Mouse (Mus musculus) kidney, postnatal 25 days (tissue): ENCODE data around the gene Car8.
A peak's percentile ranks its signal among the peaks of the same experiment; 100 is the strongest.

Experiments used
- DNase-seq, 2 experiments: peaks; one replicate each; pipeline ENCODE4 v3.0.0; 2021; ENCODE audit warnings: mixed read lengths in 2 of 2

Gene Car8

DNA sequence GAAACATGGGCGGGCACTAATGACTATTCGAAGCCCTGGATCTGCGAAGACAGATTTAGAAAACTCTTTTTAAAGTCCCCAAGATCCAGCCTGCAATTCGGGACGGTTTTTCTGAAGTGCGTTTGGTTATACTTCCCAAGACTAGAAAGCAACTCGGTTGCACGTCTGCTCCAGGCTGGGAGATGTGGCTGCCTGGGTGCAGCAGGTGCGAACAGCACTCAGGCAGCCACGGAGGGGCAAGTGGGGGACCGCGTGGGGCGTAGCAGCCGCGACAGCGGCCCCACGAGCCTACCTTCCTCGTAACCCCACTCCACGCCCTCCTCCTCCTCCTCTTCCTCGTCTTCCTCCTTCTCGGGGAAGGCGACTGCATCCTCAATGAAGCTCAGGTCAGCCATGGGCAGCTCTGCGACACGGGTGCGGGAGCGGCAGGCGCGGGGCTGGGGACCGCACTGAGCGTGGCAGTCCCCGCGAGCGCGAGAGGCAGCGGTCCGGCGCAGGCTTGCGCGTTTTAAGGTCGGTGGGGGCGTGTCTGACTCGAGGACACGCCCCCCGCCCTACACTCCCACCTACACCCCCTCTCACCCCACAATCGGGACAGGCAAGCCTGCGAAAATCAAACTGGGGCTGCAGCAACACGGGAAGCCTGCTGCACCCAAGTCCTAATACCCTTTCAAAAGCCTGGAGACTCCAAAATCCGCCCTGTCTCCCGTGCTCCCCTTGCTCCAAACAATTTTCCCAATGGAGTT lies at the start of gene Car8:
Gene Car8, minus strand, starts transcription at position 482 of the 746 bp plus-strand sequence.
- DNase-seq: peak; percentile 64 to 66

DNA sequence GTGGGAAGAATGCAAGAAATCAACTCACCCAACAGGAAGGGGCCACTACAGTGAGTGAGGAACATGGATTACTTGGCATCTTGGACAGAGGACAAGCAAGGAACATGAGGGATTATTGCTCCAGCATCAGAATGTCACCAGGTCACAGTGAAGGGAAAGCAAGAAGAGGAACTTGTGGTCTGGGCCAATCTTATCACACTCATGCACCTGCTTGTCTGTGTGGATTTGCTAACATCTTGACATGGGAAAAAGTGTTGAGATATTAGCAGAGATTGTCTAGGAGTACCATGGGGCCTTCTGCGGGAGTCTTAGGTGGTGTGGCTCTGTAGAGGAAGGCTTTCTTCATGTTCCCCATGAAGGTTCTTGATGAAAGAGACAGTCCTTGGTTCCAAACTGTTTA lies 46.1 kb upstream of the Car8 start:
- DNase-seq: no peak

DNA sequence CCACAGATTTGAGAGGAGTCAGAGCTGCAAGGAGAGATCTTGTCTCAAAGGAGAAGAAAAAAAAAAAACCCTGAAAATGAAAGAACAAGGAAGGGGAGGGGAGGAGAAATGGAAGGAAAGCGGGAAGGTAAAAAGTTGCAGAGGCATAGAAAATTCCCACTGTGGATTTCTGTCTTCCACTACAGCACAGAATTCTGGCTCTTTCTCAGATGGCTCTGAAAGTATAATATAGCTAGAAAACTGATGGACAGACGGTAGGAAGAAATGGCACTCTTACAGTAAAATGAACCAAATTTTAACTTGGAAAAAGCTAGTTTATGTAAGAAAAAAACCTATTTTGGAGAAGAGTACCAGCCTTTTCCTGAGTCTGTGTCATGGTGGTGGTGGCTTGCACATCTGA lies 39.3 kb upstream of the Car8 start:
- no peak for DNase-seq

DNA sequence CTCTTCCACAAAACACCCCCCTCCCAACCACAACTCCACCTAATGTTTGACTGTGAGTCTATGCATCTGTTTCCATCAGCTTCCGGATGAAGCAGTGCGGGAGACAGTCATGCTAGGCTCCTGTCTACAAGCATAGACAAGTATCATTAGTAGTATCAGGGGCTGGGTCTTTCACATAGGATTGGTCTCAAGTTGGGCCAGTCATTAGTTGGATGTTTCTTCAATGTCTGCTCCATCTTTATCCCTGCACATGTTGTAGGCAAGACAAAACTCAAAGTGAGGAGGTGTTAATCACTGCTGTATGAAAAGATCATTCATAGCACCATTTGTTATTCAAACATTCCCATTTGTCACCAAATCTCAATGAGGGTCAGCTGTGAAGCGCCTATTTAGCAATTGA lies 11.0 kb upstream of the Car8 start:
- DNase-seq: no peak

DNA sequence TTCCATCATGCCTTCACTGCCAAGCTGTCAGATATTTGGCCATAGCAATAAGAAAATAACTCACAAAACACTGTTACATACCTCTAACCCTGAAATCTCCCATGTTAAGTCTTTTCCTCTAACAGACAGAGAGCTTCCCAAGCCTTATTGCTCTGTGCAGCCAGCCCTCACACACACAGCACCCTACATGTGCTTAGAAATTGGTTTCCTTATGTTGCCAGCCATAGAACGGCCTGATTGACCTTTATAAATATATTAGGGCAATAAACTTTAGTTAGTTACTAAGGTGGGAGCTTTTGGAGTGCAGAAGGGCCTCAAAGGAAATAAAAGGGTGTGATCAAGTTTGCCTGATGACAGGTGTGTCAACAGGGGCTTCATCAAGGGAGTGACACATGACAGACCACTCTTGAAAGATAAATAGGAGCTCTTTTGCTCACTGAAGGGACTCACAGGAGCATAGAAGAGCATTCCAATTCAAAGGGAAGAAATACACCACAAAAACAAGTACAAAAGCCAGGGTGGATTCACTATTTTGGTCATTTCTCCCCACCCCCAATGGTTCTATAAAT lies 6.7 kb upstream of the Car8 start:
- DNase-seq: no peak

DNA sequence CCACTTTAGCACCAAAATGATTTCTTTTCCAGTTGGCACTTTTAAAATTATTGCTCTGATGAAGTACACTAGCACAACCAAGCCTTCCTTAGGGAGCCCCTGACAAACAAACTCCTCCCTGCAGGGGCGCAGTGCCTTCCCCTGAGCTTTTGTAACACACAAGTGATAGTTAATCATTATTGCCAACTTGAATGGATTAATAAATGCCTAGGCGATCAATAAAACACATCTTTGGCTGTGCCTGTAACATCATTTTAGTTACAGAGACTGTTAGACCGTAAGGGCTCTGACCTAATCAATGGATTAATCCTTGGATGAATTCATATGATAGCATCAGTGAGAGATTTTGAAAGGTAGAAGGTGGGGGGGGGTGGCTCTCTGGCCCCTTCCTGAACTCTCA lies 6.2 kb upstream of the Car8 start:
- no peak for DNase-seq

DNA sequence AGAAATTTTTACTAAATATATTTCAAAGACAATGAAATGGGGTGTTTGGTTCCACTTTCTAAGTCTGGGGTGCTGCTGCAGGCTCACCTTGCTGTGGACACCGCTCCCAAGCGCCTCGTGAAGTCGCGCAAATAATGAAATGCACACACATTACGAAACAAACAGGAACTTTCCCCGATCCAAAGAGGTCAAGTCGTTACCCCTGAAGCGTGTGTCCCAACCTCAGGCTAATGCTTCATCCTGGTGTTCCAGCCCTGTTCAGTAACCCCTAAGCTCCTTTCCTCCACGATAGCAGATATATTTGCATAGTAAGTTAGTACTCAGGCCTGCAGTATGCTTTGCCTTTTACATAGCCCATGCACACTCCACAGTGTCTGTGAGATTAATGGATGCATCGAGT lies 858 bp upstream of the Car8 start:
- DNase-seq: no peak

DNA sequence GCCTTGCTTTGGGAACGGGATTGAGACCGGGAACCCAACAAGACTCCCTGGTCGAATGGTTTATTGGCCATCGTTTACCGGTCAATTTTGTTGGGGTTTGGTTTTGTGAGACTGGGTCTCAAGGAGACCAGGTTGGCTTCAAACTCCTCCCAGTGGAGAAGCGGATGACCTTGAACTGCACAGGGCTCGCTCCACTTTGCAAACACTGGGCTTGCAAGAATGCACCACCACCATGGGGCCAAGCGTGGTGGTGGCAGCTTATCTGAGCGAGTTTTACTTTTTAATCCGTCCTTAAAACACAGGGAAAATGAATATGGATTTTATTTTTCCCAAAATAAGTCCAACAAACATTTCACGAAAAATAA lies 447 bp upstream of the Car8 start:
- DNase-seq: no peak

DNA sequence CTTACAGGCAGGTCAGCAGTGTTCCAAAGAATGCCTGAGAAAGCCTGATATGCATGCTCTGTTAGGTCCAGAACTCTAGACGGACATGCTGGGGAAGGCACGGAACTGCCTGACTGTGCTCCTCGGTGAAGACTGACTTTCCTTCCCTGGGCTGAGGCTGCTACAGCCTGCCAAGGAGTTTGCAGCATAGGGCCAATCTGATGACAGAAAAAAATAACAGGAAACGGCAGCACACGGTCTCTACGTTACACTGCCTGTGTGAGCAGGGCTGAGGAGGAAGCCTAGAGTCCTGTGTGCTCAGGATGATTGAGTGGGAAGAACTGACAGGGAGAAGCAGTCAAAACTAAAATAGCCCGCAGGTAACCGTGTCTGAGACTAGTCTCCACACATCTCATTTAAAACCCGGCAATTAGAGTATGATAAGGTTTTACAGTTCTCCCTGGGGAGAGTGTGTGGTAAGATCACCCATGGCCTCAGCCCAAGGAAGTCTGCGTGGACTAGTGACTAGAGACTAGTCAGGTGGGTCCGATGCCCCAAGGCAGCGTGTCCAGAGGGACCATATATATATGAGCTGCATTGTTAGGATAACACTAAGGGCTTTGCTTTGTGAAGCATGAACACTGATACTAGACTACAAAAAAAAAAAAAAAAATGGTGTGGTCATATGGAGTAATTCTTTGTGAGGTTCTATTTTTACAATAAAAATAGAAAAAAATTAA lies 6.3 kb downstream of the Car8 start:
- peak; percentile 11 to 50 for DNase-seq

DNA sequence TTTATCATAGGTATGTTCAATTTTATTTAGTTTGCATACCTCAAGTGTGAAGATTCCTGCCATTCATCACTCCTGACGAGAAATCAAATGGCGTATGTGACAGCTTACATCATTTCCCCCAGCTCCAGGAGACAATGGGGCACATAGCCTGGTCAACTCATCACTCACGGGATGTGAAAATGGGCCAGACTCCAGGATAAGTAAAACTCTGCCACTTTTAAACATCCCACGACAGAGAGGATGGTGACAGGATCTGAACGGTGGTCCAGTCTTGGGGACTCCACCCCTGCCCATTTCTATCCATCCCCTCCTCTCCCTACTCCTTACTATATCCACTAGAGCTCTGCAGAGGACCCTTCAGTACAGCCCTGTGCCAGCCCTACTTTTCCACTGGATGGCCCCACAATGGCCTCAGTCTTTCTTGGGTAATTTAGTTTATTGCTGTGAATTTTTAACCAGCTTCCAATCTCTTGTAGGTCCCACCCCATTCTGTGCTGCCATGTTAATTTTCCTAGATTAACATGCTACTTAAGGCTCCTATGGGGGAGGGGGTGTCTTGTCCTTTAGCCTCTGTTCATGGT lies 7.5 kb downstream of the Car8 start:
- no peak for DNase-seq

DNA sequence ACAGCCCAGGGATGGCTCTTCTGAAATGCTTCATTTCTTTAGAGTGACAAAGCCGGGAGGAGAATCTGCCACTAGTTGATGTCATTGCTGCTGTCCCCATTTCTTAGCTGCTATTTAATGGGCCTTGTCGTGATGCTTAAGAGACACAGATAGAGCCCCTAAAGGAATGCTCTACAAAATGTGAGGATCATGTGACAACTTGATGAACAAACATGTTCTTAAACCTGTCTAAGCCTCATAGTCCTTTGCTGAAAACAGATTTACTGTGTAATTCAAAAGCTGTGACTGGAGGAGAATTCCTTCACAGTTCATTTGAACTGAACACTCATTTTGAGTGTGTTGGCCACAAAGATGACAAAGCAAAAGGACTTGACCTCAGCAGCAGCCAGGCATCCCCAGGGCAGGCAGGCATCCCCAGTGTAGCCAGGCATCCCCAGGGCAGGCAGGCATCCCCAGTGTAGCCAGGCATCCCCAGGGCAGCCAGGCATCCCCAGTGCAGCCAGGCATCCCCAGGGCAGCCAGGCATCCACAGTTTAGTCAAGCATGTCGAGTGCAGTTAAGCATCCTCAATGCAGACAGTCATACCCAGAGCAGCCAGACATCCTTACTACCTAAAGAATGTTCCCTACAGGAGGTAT lies 9.1 kb downstream of the Car8 start:
- no peak for DNase-seq

DNA sequence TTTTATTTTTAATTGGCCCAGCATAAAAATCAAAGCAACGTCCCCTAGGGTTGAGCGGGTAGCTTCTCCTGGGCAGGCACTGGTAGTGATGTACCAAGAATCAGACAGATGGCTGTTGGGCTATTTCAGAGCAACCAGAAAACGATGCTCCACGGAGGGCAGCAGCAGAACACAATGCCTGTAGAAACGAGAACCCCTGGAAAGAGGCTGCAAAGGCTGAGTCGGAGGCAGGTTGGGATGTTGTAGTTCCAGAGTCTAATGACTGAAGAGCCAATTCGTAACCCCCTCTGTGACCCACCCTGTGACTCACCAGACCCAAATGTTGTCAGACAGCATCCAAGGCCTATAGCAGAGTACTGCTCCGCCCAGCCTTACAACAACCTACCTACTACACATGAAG lies 19.9 kb downstream of the Car8 start:
- DNase-seq: no peak

DNA sequence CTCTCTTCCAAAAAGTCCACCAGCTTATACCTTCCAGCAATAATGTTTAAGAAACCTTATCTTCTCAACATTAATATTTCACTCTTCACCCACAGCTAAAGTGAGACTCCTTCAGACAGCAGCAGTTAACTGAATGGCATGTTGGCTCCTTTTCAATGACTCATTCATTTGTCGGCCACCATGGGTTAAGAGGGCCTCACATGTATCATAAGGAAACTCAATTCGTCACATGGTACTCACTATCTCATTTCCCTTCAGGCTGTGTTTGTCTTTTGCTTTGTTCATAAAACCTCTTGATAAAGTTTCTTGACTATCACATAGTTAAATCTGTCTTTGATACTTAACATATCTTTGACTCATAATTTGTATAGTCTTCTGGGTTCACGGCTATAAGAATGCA lies 20.8 kb downstream of the Car8 start:
- DNase-seq: no peak

DNA sequence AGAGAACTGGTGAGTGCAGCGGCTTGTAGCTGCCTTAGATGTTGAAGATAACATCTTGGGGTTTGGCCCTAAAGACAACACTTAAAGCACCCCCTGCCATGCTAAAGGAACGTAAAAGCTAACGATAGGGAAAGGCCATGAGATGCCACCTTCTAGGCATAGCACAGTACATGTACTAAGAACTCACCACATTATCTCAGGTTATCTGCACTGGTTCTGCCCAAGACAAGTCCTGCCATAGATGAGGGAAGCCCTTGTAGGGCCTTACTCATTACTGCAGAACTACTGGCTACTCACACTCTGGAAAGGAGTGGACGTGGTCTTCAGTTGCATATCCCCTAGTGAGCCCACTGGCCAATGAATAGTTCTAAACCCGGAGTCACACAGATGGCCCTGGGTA lies 21.6 kb downstream of the Car8 start:
- DNase-seq: no peak

DNA sequence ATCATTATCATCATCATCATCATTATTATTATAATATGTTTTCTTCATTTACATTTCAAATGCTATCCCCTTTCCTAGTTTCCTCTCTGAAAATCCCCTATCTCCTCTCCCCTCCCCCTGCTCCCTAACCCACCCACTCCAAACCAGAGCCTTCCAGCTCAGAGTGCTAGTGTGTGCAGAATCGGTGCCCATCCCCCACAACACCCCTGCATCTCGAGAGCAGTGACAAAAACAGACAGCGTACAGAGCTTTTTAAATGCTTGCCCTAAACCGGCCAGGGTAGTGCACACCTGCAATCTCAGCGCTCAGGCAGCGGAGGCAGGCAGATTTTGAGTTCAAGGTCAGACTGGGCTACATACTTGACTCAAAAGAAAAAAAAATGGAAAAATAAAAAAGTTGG lies 22.3 kb downstream of the Car8 start:
- DNase-seq: no peak

DNA sequence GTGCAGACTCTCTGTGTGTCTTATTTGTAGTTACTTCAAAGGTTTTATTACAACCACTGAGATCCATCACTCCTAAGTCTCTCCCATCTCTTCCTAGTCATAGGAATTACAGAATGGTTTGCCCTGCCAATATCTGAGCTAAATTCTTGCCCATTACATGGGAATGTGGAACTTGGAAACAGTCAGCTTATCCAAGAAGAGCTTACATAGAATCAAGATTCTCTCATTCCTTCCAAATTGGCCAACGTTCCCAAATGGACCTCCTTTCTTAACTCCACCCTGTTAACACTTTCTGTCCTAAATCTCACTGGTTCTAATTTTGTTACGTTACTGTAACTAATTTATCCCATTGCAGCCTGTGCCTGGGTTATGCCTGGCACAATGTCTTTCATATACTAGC lies 25.2 kb downstream of the Car8 start:
- no peak for DNase-seq

DNA sequence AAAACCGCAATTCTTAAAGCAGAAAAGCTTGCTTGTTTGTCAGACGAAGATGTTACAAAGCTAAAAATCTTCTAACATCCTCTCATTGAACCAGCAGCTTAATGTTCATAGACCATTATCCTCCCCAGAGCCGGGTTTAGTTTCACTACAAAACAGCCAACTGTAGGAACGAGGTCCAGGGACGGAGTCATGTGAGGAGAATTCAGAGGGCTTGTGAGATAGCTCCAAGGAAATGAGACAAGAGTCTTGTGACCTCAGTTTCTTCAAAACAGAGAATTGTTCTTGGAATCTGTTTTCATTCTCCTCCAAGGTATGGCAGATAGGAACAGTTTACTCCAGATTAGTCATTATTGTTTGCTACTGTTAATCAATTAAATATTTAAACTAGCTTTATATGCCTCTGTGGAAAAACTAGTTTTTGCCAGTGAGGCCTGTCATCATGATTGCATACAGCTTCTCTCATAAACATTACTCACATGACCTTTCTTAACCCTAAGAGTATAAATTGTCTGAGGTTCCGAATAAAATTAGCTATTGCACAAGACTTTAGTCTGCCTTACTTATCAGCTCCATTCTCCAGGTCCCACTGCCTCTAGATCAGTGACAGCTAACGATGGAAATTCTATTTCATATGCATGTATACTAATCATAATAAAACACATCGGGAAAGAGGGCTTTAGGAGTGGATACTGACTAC lies 25.8 kb downstream of the Car8 start:
- no peak for DNase-seq

DNA sequence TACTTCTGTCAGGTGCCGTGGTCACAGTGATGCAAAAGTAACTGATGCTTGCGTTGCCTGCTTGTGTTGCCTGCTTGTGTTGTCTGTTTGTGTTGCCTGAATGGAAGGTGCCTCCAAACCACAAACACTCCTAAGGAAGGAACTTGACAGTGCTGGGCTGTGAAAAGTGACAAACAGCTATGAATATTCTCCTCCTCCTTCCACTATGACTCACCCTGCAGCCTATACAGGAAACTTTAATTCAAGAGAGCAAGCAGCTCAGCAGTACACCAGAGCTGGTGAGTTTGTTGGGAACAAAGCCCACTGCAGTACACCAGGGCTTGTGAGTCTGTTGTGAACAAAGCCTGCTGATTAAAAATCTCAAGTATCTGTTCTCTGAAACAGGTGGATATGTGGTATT lies 28.4 kb downstream of the Car8 start:
- DNase-seq: no peak

DNA sequence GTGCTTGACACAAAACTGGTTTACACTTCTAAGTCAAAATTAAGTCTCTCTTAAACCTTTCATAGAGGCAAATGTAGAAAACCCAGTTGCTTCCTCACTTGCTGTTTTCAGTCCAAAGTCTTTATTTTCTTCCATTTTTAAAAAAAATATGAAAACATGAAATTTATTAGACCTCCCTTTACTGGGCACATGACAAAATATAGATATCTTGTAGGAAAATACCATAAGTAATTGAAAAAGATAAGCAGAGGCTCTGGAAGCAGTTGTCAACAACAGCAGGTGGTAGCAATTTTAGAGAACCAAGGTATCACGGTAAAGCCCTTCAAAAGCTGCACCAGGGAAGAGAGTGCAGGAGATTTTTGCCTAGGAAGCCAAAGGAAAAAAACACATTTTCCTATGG lies 30.9 kb downstream of the Car8 start:
- no peak for DNase-seq

DNA sequence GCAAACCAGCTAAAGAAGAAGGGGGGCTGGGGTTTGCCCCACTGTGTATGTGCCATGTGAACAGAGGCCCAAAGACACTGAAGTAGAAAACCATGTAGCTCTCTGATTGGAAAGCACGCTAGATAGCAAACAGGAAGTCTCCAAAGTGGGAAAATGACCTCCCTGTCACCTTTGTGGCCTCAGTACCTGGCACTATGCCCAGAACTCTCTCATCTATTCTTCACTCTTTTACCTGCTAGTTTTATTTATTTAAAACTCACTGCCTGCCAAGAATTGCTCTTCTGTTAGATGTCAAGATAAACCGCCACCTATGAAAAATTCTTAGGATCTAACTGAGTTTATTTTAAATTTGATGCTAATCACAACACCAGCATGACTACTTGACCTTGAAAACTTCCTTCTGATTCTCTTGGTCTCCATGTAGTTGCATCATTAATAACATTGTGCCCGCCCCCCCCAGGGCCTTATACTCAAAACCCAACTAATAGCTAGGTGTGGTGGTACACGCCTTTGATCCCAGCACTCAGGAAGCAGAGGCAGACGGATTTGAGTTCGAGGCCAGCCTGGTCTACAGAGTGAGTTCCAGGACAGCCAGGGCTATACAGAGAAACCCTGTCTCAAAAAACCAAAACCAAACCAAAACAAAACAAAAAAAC lies 31.8 kb downstream of the Car8 start:
- peak in 1 of 2 experiments; percentile 56 for DNase-seq

DNA sequence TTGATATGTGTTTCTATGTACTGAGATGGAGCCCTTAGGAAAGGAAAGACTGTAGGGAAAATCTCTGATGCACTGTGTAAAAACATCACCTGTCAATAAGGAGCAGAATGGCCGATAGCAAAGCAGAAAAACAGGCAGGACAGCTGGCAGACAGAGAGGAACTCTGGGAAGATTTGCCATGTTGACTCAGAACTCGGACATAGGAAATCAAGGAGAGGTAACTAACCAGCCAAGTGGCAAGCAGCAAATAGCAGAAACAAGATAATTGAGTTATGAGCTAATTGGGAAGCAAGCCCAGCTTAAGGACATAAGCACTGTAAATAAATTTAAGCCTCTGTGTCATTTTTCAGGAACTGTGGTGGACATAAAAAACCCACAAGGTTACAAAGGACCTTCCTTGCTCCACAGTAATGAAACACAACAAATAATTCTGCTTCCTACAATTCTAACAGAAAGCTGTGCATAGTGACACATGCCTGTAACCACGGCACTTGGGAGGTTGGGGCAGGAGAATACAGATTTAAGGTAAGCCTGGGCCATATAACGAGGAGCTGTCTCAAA lies 33.7 kb downstream of the Car8 start:
- DNase-seq: no peak

DNA sequence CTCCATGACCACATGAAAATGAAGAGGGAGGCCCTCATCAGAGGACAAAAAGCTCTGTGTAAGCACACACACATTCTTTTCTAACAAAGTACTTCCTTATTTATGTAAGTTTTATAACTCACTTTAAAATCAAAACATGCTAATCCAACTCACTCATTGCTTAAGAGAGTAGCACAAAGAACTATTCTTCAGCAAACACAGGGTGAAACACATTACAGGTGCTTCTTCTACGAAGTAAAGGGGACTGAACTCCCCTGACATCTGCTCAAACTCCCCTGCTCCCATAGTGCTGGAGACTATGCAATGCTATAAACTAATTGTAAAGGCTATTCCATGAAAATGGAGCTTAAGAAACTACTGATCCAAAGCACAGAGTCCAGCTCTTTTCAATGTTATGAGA lies 35.5 kb downstream of the Car8 start:
- DNase-seq: no peak
